Mouse (Mus musculus): ENCODE data around the gene Rbm39.
"Not testable (repeated sequence)": the region's sequence is repeated elsewhere in the genome, so short reads cannot be mapped to it uniquely, and the experiment has no call there.

- TF ChIP-seq CTCF (IDR thresholded peaks at IDR 0.05; ENCODE audit: control insufficient read depth, insufficient read depth, insufficient read length); MYOD1 (IDR thresholded peaks at IDR 0.05; ENCODE audit: control insufficient read depth, insufficient read length, low read depth); FOSL1 (IDR thresholded peaks at IDR 0.05; ENCODE audit: insufficient read depth, low read length, poor library complexity, severe bottlenecking); MAX (IDR thresholded peaks at IDR 0.05): not testable (repeated sequence)
Observed at GRCm38 (mm10) chr2:156189241-156189640, 9.2 kb upstream of the Rbm39 start.
